Mouse (Mus musculus) heart, postnatal 14 days (tissue): ENCODE results near the gene Zbtb22. TPM values are rescaled to one million over a fixed set of nuclear protein-coding genes. Genes with fewer than 3 reads are reported as not detected.
A peak's percentile ranks its signal among the peaks of the same experiment; 100 is the strongest.
"Not testable (repeated sequence)": the region's sequence is repeated elsewhere in the genome, so short reads cannot be mapped to it uniquely, and the experiment has no call there.

Experiments
- DNase-seq, 2 experiments: peaks; one replicate each; pipeline ENCODE4 v3.0.0; 2021 to 2022
- intact Hi-C: fragments of 180-260 bp; cut with DNase I; formaldehyde crosslinking; loops from one replicate; pipeline ENCODE4 v1.15.1; 2025
- long read RNA-seq, 2 experiments: library from polyadenylated mRNA; stranded (forward); transcript quantifications; one replicate each; pipeline ENCODE4 v2.0.0; 2021
- total RNA-seq, 2 experiments: library from RNA; stranded (reverse); gene quantifications; 2 replicates each; pipeline ENCODE4 v1.2.3; 2021

Gene Zbtb22
- total RNA-seq = 10 to 100 TPM; 16.8 to 20.3 TPM
- long read RNA-seq, experiment 1, transcript Zbtb22-201 (2 exons, 2,612 nt) = major isoform, 24 of 25 reads
- long read RNA-seq, experiment 1, partial matches to known transcripts = 0 of 25 reads
- long read RNA-seq, experiment 1, other reads (novel, unspliced or antisense) = 1 of 25 reads
- long read RNA-seq, experiment 2, transcript Zbtb22-201 (2 exons, 2,612 nt) = major isoform, 18 of 23 reads
- long read RNA-seq, experiment 2, partial matches to known transcripts = 0 of 23 reads
- long read RNA-seq, experiment 2, other reads (novel, unspliced or antisense) = 5 of 23 reads

GRCm38 (mm10) chr17:33915671-33916250 is at the start of gene Zbtb22, which contains the start of gene Tapbp:
Zbtb22 (plus strand) TSS chr17:33915904.
Tapbp (plus strand) TSS chr17:33915899.
- intact Hi-C loops = no loop called here
- DNase-seq = peak; percentile 93

- DNase-seq, intact Hi-C loops: not testable (repeated sequence)
These were observed 42.2 kb upstream of the Zbtb22 start, which contains the start of gene Gm7029 for GRCm38 (mm10) chr17:33873537-33873936. Gm7029 (plus strand) TSS chr17:33873837.

- DNase-seq = no peak
- intact Hi-C loops = no loop called here
These were observed 41.3 kb upstream of the Zbtb22 start for GRCm38 (mm10) chr17:33874411-33874810.

- peak; percentile 18 to 31 for DNase-seq
- intact Hi-C loops = not testable (repeated sequence)
These were observed 39.9 kb upstream of the Zbtb22 start for GRCm38 (mm10) chr17:33875797-33876196.

- intact Hi-C loops, DNase-seq: not testable (repeated sequence)
These were observed 31.4 kb upstream of the Zbtb22 start for GRCm38 (mm10) chr17:33884320-33884719.

GRCm38 (mm10) chr17:33887802-33888201 is 27.9 kb upstream of the Zbtb22 start:
- intact Hi-C loops, DNase-seq: not testable (repeated sequence)

GRCm38 (mm10) chr17:33888230-33888629 is 27.5 kb upstream of the Zbtb22 start:
- DNase-seq, intact Hi-C loops: not testable (repeated sequence)

GRCm38 (mm10) chr17:33889941-33890532 is 25.7 kb upstream of the Zbtb22 start:
- intact Hi-C loops, DNase-seq: not testable (repeated sequence)

- intact Hi-C loops = no loop called here
- DNase-seq = peak; percentile 99
These were observed 25.1 kb upstream of the Zbtb22 start, which contains the start of gene Kifc1 for GRCm38 (mm10) chr17:33890533-33891059. Kifc1 (minus strand) TSS chr17:33890661.

GRCm38 (mm10) chr17:33891357-33891756 is 24.3 kb upstream of the Zbtb22 start:
- DNase-seq = no peak
- intact Hi-C loops = no loop called here

- DNase-seq, intact Hi-C loops: not testable (repeated sequence)
These were observed 23.8 kb upstream of the Zbtb22 start for GRCm38 (mm10) chr17:33891892-33892291.

- intact Hi-C loops = no loop called here
- DNase-seq = no peak
These were observed 23.3 kb upstream of the Zbtb22 start for GRCm38 (mm10) chr17:33892429-33892828.

- intact Hi-C loops, DNase-seq: not testable (repeated sequence)
These were observed 22.7 kb upstream of the Zbtb22 start for GRCm38 (mm10) chr17:33893011-33893410.

GRCm38 (mm10) chr17:33897114-33897794 is 18.4 kb upstream of the Zbtb22 start:
- DNase-seq = peak in 1 of 2 experiments; percentile 55
- intact Hi-C loops = no loop called here

- intact Hi-C loops = loop anchor here (1.0 kb wide), 1 partner anchor 23 kb away; no protein-coding TSS in a partner anchor
- DNase-seq = not testable (repeated sequence)
These were observed 17.5 kb upstream of the Zbtb22 start for GRCm38 (mm10) chr17:33898193-33898592.

- no peak for DNase-seq
- intact Hi-C loops = no loop called here
These were observed 16.1 kb upstream of the Zbtb22 start for GRCm38 (mm10) chr17:33899642-33900041.

GRCm38 (mm10) chr17:33900281-33900988 is 15.3 kb upstream of the Zbtb22 start:
- intact Hi-C loops = no loop called here
- DNase-seq = no peak

- intact Hi-C loops = no loop called here
- DNase-seq = no peak
These were observed 14.8 kb upstream of the Zbtb22 start for GRCm38 (mm10) chr17:33900989-33901314.

GRCm38 (mm10) chr17:33901653-33902052 is 14.1 kb upstream of the Zbtb22 start:
- intact Hi-C loops = no loop called here
- no peak for DNase-seq

GRCm38 (mm10) chr17:33902079-33902478 is 13.6 kb upstream of the Zbtb22 start:
- intact Hi-C loops = no loop called here
- DNase-seq = no peak
